Mouse (Mus musculus) testis, adult 2 months (tissue): ENCODE results near the gene Guca2a.

Experiments used
- CTCF ChIP-seq: fragments of 200-500 bp; IDR thresholded peaks from 2 replicates; pipeline ENCODE4 v1.5.1; 2012; ENCODE audit warnings: low read depth, mild to moderate bottlenecking, inconsistent platforms, low read length, moderate library complexity; ENCODE audit not compliant: control insufficient read depth, insufficient read depth, insufficient replicate concordance
- POLR2A ChIP-seq: fragments of 200-500 bp; IDR thresholded peaks from 2 replicates; pipeline ENCODE4 v1.6.1; 2012; ENCODE audit warnings: low read depth, mild to moderate bottlenecking, inconsistent platforms, low read length, moderate library complexity; ENCODE audit not compliant: control insufficient read depth

DNA sequence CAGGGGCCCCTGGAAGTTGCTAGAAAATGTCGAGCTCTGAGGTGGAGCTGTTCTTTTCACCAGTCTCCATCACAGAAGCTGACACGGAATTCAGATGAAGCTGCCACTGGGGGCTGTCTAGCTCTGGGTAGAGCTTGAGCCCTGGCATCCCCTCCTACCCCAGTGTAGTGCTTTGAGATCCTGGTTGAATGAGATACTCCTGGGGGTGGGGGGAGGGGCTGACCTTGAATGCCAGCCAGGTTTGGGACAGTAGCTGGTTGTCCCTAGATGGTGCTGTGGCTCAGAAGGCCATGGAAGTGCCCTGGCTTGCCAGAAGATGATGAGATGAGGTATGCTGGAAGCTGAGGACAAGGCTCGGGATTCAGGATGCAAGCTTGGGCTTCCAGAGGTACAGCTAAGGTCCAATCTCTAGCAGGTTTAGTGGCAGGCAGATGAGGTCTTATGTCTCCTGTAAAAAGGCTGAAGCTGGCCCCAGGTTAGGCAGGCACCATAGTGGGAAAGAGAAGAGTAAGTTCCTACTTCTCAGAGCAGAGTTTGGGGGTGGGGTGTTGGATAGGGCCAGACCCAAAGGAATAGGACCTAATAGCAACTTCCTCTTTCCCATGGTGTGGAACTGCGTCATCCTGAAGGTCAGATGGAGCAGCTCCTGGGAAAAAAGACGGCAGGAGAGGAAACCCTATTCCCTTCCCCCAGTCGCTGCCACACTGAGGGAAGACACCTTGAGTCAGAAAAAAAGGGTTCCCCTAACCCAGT is 2.4 kb upstream of the Guca2a start:
- no peak for TF ChIP-seq CTCF
- no peak for TF ChIP-seq POLR2A
